Mouse (Mus musculus) layer of hippocampus, postnatal 25 days (tissue): ENCODE measurements around the gene Ifi35. TPM values are rescaled to one million over a fixed set of nuclear protein-coding genes. Genes with fewer than 3 reads are reported as not detected.
"Not testable (repeated sequence)": the region's sequence is repeated elsewhere in the genome, so short reads cannot be mapped to it uniquely, and the experiment has no call there.

Experiments used
- DNase-seq, 2 experiments: peaks; one replicate each; pipeline ENCODE4 v3.0.0; 2022; ENCODE audit warnings: mixed read lengths in 2 of 2, low spot score in 1 of 2; ENCODE audit errors: extremely low spot score in 1 of 2
- total RNA-seq, 2 experiments: library from RNA; stranded (reverse); gene quantifications; 2 replicates each; pipeline ENCODE4 v1.2.3; 2021

Gene Ifi35
- 1 to 10 TPM; 1.9 to 2.2 TPM for total RNA-seq

- DNase-seq: no peak
These were observed at the start of gene Ifi35 for GRCm38 (mm10) chr11:101448274-101448746. Gene Ifi35 (plus strand): TSS chr11:101448407.

GRCm38 (mm10) chr11:101415306-101415705 lies 32.9 kb upstream of the Ifi35 start:
- DNase-seq: no peak

- no peak for DNase-seq
These were observed 31.6 kb upstream of the Ifi35 start for GRCm38 (mm10) chr11:101416433-101417100.

GRCm38 (mm10) chr11:101417101-101417855 lies 30.9 kb upstream of the Ifi35 start, which contains the start of gene Aarsd1:
Gene Aarsd1 (minus strand): TSS chr11:101417615.
- DNase-seq: peak; percentile 84 to 92

GRCm38 (mm10) chr11:101418991-101419390 lies 29.2 kb upstream of the Ifi35 start:
- no peak for DNase-seq

- no peak for DNase-seq
These were observed 28.6 kb upstream of the Ifi35 start for GRCm38 (mm10) chr11:101419610-101420009.

GRCm38 (mm10) chr11:101420148-101420547 lies 28.1 kb upstream of the Ifi35 start:
- no peak for DNase-seq

GRCm38 (mm10) chr11:101424105-101424851 lies 23.9 kb upstream of the Ifi35 start, which contains the start of gene Gm27029:
Gene Gm27029 (minus strand): TSS chr11:101424796.
- no peak for DNase-seq

- DNase-seq: peak; percentile 98
These were observed 23.0 kb upstream of the Ifi35 start, which contains the start of the genes Rundc1 and Ptges3l for GRCm38 (mm10) chr11:101424925-101425813. Gene Rundc1 (plus strand): TSS chr11:101425085. Gene Ptges3l (minus strand): TSS chr11:101425333.

- DNase-seq: no peak
These were observed 22.0 kb upstream of the Ifi35 start for GRCm38 (mm10) chr11:101426165-101426564.

GRCm38 (mm10) chr11:101431327-101431726 lies 16.9 kb upstream of the Ifi35 start:
- no peak for DNase-seq

- no peak for DNase-seq
These were observed 14.8 kb upstream of the Ifi35 start for GRCm38 (mm10) chr11:101433396-101433795.

- no peak for DNase-seq
These were observed 12.4 kb upstream of the Ifi35 start for GRCm38 (mm10) chr11:101435831-101436230.

GRCm38 (mm10) chr11:101436916-101437315 lies 11.3 kb upstream of the Ifi35 start:
- no peak for DNase-seq

GRCm38 (mm10) chr11:101438006-101438405 lies 10.2 kb upstream of the Ifi35 start:
- DNase-seq: not testable (repeated sequence)

GRCm38 (mm10) chr11:101441450-101442126 lies 6.6 kb upstream of the Ifi35 start:
- not testable (repeated sequence) for DNase-seq

- DNase-seq: peak; percentile 83 to 90
These were observed 6.0 kb upstream of the Ifi35 start, which contains the start of gene Rpl27 for GRCm38 (mm10) chr11:101442127-101442693. Gene Rpl27 (plus strand): TSS chr11:101442298.

- DNase-seq: no peak
These were observed 5.4 kb upstream of the Ifi35 start for GRCm38 (mm10) chr11:101442760-101443159.

GRCm38 (mm10) chr11:101446319-101446718 lies 1.9 kb upstream of the Ifi35 start:
- DNase-seq: no peak
